Mouse (Mus musculus): ENCODE measurements around the gene Cnr2.
"Not testable (repeated sequence)": the region's sequence is repeated elsewhere in the genome, so short reads cannot be mapped to it uniquely, and the experiment has no call there.

Gene Cnr2

GRCm38 (mm10) chr4:135934708-135935500 is 39.7 kb downstream of the Cnr2 start:
- no peak for DNase-seq (ENCODE audit: low read depth, low spot score)

DNA sequence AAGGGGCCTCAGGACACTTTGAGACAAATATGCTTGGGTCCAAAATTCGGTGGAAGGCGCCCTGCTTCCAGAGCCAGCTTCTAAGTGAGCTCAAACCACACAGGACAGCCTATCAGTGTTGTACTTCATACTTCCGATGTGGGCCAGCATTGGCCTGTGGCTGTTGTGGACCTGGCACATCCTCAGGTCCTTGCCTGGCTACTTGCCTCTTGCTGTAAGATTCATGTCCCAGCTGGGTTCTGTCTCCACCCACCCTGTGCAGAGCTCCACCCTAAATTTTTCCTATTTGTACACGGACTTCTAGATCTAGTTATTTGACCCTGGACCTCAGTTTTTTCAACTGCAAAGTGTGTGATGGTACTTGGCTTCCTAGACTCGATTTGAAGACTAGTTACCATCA is 40.3 kb downstream of the Cnr2 start:
- no peak for DNase-seq (ENCODE audit: low read depth, low spot score)

- DNase-seq (ENCODE audit: low read depth, low spot score), result no peak
Observed at GRCm38 (mm10) chr4:135938858-135939257, 43.7 kb downstream of the Cnr2 start.

DNA sequence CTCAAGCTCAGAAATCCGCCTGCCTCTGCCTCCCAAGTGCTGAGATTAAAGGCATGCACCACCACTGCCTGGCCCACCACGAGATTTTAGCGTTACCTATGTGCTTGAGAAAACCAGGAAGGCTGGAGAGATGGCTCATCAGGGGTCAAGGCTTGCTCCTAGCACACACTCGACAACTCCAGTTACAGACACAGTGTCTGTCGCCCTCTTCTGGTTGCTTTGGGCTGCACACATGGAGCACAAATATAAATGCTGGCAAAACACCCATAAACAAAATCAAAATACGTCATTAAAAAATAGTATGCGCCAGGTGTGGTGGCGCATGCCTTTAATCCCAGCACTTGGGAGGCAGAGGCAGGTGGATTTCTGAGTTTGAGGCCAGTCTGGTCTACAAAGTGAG is 45.8 kb downstream of the Cnr2 start:
- not testable (repeated sequence) for DNase-seq (ENCODE audit: low read depth, low spot score)

DNA sequence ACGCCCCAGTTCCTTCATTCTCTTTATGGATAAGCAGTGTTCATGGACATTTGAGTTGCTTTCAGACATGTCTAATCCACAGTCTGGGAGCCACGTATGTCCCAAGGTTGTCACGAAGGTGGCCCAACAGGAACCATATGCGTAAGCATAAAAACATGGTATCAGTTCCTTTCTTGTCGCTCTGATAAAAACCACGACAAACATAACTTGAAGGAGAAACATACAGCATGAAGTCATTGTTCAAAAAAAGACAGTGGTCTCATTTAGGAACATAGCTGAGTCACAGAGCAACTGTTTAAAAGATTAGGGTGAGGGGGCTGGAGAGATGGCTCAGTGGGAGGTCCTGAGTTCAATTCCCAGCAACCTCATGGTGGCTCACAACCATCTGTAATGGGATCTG is 47.0 kb downstream of the Cnr2 start:
- DNase-seq (ENCODE audit: low read depth, low spot score), result no peak

DNA sequence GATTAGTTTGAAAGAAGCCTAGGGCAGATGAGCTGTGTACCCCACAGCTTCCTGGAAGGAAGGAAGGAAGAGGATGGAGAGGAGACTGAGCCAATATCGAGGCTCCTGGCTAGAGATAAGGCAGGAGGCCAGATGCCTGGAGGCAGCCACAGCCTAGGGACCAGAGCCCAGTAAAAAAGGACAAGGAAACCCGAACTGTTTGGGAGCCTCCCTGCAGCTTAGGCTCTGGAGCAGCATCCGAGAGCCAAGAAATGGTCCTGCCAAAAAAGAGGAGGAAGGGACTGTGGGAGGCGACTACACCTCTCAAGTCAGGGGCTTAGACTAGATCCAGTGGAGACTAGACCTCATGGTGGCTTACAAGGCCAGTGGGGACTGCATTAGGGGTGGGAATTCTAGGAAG is 48.2 kb downstream of the Cnr2 start:
- DNase-seq (ENCODE audit: low read depth, low spot score), result no peak

DNA sequence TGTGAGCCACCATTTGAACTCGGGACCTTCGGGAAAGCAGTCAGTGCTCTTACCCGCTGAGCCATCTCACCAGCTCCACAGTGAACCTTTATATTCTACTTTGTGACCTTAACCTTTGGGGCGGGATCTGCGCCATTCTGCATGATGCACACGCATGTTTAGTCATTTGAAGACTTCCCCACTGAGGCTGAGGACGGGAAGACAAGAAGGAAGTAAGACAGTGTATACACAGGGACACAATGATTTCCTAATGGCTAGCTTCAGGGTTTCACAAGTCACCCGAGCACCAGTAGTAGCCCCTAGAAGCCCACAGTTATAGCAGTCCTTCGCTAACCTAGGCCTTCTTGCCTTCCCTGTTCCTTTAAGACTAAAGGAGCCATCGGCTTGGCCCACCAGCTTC is 50.5 kb downstream of the Cnr2 start:
- no peak for DNase-seq (ENCODE audit: low read depth, low spot score)

DNA sequence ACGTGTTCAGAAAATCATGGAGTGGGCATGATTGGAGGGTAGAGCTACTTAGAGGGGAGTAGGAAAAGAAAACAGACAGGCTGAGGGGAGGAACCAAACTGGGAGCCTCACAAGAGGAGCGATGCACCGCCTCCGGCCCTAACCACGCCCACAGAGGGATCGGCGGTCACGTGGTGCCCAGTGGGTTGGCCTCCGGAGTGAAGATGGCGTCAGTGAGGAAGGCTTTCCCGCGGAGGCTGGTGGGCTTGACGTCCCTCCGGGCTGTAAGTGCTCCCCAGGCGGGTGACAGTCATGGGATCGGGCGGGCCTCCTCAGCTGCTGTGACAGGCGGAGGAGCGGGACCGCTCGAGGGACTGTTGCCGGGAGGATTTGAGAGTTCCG is 51.1 kb downstream of the Cnr2 start, which contains the start of gene Hmgcl:
Gene Hmgcl (plus strand): TSS at position 171 of the 381 bp plus-strand sequence.
- peak; percentile 84 for DNase-seq (ENCODE audit: low read depth, low spot score)

DNA sequence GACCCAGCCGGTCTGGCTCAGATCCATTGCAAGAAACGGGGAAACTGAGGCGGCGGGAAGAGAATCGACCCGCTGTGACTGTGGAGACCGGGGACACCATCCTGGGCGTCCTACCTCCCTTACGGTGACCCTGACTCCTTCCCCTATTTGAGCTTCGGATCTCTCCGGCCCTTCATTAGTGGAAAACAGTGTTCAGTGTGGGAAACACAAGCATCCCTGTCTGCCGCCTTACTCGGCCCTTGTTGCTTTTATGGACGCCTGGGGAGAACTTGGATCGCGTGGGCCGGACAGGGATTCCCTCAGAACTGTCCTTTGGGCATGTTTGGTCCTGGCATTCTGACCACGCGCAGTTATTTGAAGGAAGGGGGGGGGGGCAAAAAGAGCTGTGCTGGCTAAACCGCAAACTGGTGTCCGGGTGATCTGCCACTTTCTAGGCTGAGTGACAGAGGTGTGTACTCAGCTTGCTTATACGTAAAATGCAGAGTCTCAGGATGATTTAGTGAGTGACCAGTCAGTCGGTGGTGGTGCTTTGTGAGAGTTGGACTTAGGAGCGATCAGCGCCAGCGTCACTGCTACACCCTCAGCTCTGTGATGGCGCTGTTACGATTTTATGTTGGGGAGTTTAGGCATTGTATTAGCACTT is 51.6 kb downstream of the Cnr2 start:
- DNase-seq (ENCODE audit: low read depth, low spot score), result no peak

- no peak for DNase-seq (ENCODE audit: low read depth, low spot score)
Observed at GRCm38 (mm10) chr4:135948142-135948541, 52.9 kb downstream of the Cnr2 start.

- DNase-seq (ENCODE audit: low read depth, low spot score), result no peak
Observed at GRCm38 (mm10) chr4:135949475-135949874, 54.3 kb downstream of the Cnr2 start.

- no peak for DNase-seq (ENCODE audit: low read depth, low spot score)
Observed at GRCm38 (mm10) chr4:135949911-135950310, 54.7 kb downstream of the Cnr2 start.

DNA sequence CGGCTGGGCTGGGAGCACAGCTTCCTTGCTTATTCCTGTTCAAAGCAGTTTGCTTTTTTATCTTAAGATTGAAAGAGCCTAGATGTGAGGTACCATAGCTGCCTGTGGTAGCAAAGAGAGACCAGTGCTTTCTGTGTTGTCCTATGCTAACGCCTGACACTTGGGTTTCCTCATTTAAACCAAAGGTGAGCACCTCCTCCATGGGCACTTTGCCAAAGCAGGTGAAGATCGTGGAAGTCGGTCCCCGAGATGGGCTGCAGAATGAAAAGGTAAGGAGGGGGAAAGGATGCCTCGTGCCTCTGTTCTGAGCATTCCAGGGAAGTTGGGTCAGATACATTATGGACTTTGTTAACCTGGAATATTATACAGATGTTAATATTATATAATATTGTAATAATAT is 55.2 kb downstream of the Cnr2 start:
- DNase-seq (ENCODE audit: low read depth, low spot score), result no peak

DNA sequence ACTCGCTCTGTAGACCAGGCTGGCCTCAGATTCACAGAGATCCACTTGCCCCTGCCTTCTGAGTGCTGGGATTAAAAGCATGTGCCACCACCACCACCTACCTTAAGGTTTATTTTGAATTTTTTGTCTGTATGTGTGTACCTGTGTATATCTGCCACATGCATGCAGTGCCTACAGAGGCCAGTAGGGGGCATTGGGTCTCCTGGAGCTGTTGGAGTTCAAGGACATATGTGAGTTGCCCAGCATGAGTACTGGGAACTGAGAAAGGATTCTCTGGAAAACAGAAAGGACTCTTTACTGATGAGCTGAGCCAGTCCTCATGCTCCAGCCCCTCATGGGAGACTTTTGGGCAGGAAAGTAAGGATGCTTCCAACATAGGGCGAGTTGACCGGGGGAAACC is 56.3 kb downstream of the Cnr2 start:
- no peak for DNase-seq (ENCODE audit: low read depth, low spot score)

GRCm38 (mm10) chr4:135953179-135953578 is 58.0 kb downstream of the Cnr2 start:
- DNase-seq (ENCODE audit: low read depth, low spot score), result no peak

DNA sequence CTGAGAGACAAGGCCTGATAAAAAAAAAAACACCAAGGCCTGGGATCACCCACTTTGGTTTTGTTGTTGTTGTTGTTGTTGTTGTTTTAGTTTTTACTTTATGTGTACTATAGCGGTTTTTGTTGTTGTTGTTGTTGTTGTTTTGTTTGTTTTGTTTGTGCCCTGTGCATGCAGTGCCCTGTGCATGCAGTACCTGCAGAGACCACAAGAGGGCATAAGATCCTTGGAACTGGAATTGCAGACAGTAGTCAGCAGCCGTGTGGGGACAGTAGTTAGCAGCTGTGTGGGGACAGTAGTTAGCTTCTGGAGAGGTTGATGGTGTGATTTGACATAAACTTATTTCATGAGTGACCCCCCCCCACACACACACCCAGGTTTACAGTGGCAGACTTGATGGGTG is 59.0 kb downstream of the Cnr2 start:
- DNase-seq (ENCODE audit: low read depth, low spot score), result no peak

DNA sequence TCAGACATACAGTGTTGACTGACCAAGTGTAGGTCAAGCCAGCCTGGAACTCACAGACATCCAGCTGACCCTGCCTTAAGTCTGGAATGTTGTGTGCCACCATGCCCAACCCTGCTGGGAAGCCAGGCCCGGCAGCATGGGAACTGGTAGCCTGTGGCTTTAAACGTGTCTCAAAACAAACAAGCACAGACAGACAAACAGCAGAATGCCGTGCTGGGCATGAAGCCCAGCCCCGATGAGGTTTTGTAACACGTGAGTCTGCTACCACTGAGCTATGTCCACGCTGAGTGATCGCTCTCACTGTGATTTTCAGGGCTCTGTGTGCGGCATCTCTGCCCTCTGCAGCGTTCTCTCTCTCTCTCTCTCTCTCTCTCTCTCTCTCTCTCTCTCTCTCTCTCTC is 60.7 kb downstream of the Cnr2 start:
- DNase-seq (ENCODE audit: low read depth, low spot score), result no peak

- no peak for DNase-seq (ENCODE audit: low read depth, low spot score)
Observed at GRCm38 (mm10) chr4:135958354-135958753, 63.2 kb downstream of the Cnr2 start.

GRCm38 (mm10) chr4:135960717-135961116 is 65.5 kb downstream of the Cnr2 start:
- no peak for DNase-seq (ENCODE audit: low read depth, low spot score)

- DNase-seq (ENCODE audit: low read depth, low spot score), result no peak
Observed at GRCm38 (mm10) chr4:135961709-135962108, 66.5 kb downstream of the Cnr2 start.

DNA sequence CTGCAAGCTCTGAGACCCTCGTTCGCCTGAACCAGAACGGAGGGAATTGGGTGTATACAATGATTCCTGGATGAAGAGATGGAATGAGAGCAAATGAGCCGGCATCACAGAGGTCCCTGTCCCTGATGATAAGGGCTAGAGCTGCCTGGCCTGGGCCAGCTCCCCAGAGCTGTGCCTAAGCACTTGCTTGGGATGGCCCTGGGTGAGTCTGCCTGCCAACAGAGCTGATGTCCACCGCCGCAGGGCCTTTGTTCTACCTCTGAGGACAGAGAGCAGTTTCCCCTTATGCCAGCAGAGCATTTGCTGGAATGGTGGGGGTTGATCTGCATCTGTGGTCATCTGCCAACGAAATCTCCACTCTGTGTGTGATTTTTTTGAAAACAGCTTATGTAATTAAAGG is 67.0 kb downstream of the Cnr2 start:
- DNase-seq (ENCODE audit: low read depth, low spot score), result no peak

DNA sequence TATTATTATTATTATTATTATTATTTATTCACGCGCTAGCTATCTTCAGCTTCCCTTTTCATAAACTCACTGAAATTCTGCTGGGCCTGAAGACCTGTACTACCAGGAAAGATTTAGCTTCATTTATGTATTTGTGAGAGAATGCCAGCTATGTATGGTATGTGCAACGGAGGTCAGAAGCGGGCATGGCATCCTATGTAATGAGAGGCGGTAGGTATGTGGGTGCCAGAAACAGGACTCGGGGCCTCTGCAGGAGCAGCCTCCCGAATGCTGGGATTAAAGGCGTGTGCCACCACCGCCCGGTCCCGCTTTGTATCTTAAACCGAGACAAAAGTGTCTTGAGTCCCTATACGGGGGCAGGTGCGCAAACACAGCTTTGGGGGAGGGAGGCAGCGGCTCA is 67.8 kb downstream of the Cnr2 start:
- no peak for DNase-seq (ENCODE audit: low read depth, low spot score)

- peak; percentile 96 for DNase-seq (ENCODE audit: low read depth, low spot score)
Observed at GRCm38 (mm10) chr4:135963457-135964193, 68.4 kb downstream of the Cnr2 start, which contains the start of gene Gale. Gene Gale, plus strand, starts transcription at chr4:135963727.
